Mouse (Mus musculus): ENCODE results near the gene Tenm4.
"Not testable (repeated sequence)": the region's sequence is repeated elsewhere in the genome, so short reads cannot be mapped to it uniquely, and the experiment has no call there.

The Tenm4 gene

GRCm38 (mm10) chr7:96568034-96568433 is 397.0 kb downstream of the Tenm4 start:
- DNase-seq (ENCODE audit: low read depth, low spot score) = no peak

GRCm38 (mm10) chr7:96570965-96571364 is 399.9 kb downstream of the Tenm4 start:
- no peak for DNase-seq (ENCODE audit: low read depth, low spot score)

DNA sequence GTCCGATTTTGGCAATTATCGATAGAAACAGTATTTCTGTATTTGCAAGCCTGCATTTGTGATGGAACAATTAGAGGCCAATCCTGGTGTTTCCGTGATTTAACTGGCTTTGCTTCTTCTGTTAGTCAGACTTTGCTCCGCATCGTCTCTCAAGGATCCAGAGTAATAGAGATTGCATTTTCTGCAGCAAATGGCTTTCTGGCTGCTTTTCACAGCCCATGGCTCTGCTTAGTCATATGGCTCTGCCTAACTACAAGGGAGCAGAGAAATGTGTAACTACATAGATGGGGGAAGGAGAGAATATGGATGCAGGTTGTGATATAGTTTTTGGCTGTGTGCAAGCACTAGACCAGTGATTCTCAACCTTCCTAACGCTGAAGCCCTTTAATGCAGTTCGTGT is 401.9 kb downstream of the Tenm4 start:
- peak; percentile 76 for DNase-seq (ENCODE audit: low read depth, low spot score)

GRCm38 (mm10) chr7:96575202-96575650 is 404.2 kb downstream of the Tenm4 start:
- peak; percentile 99 for DNase-seq (ENCODE audit: low read depth, low spot score)

DNA sequence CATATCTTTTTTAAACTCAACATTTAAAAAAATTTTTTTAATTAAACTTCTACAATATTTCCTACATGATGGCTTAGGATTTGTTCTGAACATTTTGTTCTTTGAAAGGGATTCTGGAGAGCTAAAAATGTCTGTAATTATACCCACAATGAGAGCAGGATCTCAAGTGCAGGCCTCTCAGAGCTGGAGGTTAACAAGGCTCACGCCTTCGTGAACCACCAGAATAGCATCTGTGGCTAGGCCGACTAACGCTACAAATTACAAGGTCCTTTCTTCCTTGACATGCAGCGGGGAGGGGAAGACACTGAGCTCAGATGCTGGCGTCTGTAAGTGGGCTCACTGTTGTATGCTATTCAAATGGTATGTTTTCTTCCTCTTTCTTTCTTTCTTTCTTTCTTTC is 411.7 kb downstream of the Tenm4 start:
- peak; percentile 89 for DNase-seq (ENCODE audit: low read depth, low spot score)

DNA sequence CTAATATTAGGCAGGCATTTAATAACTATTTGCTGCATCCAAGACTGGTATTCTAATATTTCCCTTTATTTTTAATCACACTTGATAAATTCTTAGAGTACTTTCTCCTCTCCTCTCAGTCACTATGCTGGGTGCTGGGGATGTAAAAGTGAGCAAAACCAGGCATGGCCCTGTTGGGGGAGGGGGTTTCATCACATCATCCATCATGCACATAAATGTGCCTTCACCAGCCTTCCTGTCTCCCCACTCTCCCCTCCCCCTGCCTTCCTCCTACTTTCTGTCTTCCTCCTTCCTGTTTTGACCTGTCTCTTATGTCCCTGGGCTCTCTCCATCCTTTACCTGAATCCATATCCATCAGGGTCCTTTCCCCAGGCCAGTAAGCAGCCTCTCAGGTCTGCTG is 416.4 kb downstream of the Tenm4 start:
- no peak for DNase-seq (ENCODE audit: low read depth, low spot score)

- no peak for DNase-seq (ENCODE audit: low read depth, low spot score)
Observed at GRCm38 (mm10) chr7:96588567-96588966, 417.5 kb downstream of the Tenm4 start.

DNA sequence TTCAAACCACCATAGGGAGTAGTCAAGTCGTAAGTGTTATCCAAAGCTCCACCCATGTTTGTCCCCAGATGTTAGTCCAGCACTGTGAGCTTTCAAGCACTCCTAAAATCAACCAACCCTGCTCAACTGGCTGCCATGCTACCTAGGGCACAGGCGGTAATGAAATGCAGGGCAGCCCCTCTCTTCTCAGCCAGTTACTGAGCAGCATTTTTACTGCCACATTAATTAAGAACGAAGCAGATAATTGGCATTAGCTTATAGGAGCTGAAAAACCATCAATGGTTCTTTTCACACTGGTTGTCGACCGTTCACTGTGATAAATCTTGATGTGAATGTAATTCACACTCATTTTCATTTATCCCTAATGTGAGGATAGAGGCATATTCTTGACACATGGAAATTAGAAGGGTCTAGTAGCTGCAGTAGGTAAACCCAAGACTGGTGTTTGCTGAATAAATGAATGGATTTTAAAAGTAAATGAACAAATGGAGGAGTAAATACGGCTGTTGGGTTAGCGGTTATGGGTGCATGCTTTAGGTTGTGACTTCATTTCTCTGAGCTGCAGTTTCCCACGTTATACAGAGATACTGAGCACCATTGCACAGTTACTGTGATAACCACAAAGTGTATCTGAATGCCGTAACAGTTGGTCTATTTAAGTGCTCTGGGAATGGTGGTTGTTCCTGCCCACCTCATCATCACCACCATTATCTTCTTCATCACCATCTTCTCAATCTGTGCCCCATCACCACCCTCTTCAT is 424.7 kb downstream of the Tenm4 start:
- DNase-seq (ENCODE audit: low read depth, low spot score) = no peak

- DNase-seq (ENCODE audit: low read depth, low spot score) = no peak
Observed at GRCm38 (mm10) chr7:96596402-96597195, 425.6 kb downstream of the Tenm4 start.

DNA sequence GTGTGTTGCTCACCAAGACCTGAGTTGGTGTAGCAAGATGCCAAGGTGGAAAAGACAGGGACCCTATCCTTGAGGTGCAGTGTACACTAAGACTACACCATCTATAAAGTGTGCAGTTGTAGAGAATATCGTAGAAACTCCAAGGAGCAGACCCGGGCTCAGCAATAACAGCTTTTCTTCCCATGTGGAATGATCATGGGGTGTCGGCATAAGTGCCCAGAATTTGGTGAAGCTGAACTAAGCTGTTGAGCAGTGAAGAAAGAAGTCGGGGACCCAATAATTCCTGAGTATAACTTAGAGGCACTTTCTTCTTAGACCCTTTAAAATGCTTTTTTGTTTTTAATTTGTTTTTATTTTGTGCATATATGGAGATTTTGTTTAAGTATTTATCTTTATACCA is 426.8 kb downstream of the Tenm4 start:
- DNase-seq (ENCODE audit: low read depth, low spot score) = no peak

- no peak for DNase-seq (ENCODE audit: low read depth, low spot score)
Observed at GRCm38 (mm10) chr7:96599081-96599480, 428.0 kb downstream of the Tenm4 start.

GRCm38 (mm10) chr7:96600381-96600941 is 429.4 kb downstream of the Tenm4 start:
- DNase-seq (ENCODE audit: low read depth, low spot score) = no peak

DNA sequence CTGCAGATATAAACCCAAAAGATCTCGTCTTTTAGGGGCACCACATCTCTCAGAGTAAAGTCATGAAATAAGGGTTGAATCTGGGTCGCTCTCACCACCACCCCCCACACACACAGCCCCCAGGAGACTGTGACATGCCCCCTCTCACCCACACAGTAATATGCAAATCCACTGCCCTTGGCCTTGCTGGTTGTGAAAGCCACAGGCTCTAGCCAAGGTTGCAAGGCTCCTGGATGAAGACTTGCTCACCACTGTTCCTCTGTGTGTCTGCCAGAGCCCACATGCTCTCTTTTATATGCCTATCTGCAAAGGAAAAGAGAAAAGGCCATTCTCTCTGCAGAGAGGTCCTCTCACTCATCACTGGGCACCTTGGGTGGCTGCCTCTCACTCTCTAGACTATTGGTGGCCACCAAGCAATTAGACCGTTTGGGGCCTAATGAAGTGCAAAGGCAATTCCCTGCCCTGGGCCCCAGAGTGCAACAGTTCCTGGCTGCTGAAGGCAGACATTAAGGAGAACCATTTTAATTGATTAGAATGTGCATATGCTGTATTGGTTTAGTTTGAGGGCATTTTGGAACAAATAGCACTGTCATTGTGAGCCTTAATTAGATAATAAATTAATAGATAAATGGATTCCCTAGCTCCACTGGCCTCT is 433.2 kb downstream of the Tenm4 start:
- no peak for DNase-seq (ENCODE audit: low read depth, low spot score)

- no peak for DNase-seq (ENCODE audit: low read depth, low spot score)
Observed at GRCm38 (mm10) chr7:96605316-96605715, 434.3 kb downstream of the Tenm4 start.

DNA sequence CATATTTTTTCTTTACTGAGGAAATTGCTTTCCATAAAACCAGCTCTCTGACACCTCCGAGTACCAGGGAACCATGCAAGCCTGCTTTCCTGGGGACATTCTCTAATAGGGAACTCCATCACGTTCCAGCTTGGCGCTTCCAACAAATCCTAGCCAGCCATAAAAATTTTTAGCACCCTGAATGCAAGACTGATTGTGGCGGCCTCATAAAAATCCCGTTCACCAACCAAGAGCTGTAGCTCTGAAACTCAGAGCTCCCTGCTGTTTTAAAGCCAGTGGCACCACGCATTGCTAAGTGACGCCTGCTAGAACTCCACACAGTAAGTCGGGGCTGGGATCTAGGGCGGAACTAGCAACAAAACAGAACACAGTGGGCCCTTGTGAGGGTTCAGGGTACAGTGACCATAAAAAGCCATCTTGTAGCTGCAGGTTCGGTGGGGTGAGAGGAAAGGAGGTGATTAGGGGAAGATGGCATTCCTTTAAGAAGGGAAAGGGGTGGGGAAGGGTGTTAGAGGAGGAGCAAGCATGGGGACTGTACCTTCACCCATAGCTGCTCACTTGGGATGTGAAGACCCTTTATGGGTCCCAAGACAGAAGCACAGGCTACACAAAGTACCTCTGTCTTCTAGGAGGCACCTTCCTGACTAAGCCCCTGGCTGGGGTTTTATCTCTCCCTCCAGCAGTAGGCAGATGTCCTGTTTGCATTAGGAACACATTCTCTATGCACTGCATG is 439.0 kb downstream of the Tenm4 start:
- DNase-seq (ENCODE audit: low read depth, low spot score) = peak; percentile 39

- no peak for DNase-seq (ENCODE audit: low read depth, low spot score)
Observed at GRCm38 (mm10) chr7:96617371-96617770, 446.3 kb downstream of the Tenm4 start.

DNA sequence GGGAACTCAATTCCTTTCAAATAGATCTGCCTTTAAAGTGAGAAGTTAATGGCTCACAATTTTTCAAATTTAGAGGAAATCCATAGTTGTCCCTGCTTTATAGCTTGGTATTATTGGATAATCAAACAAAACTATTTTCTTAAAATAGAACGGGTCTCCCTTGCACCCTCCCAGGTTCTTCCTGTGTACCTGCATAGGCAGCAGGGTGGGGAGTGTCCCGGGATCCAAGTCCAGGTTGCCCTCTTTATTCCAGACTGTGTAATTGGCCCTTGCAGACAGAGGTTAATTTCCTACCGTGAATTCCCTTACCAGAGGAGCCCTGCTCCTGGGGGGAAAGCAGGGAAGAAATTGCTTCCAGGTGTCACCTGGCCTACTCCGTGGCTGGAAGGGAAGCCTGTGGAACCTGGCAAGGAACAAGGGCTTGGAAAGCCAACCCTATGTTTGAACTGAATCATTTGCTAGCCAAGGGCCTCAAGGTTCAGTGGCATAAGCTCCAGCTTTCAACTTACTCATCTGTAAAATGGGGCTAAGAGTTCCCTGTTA is 449.0 kb downstream of the Tenm4 start:
- no peak for DNase-seq (ENCODE audit: low read depth, low spot score)

GRCm38 (mm10) chr7:96626338-96626737 is 455.3 kb downstream of the Tenm4 start:
- DNase-seq (ENCODE audit: low read depth, low spot score) = no peak

- not testable (repeated sequence) for DNase-seq (ENCODE audit: low read depth, low spot score)
Observed at GRCm38 (mm10) chr7:96630551-96630950, 459.5 kb downstream of the Tenm4 start.

DNA sequence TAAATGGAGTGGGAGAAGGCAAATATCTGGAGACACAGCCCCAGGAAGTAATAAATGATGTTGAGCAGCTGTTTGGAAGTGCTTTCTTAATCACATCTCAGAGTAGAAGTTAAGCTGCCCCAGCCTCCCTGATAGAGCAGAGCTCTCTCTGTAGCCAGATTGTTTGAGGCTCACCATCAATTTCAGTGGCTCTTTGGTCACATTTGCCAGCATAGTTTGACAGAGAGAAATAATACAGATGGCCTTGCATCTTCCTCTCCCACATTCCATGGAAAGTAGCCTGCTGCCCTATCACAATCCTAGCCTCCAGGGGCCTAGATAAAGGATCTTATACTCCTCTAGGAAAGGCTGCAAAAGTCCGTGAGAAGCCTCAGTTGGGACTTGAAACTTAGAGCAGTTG is 462.0 kb downstream of the Tenm4 start:
- DNase-seq (ENCODE audit: low read depth, low spot score) = no peak

DNA sequence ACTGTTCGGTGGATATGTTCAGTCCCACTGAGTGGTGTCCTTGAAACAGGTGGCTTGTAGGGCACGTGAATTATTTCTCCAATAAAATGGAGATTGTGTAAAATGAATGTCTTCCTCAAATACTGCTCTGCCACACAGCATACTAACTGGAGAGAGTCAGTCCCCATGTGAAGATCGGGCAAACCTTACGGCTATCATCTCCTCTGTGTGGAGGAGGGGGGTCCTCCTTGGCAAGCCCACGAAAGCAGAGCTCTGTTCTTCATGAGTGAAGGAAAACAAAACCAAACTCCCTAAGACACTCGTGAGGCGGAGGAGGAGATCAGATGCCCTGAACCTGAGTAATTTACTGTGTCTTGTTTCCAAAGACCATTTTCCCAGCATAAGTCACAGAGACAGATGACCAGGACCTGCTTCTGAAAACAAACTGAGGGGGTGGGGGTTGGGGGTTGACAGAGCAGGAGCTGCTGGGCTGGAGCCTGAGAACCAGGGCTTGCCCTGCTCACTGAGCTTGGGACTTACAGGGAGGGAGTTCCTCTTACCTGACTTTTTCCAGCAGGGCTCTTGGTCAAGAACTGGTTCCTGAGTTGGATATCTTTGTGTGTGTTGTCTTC is 464.9 kb downstream of the Tenm4 start:
- DNase-seq (ENCODE audit: low read depth, low spot score) = no peak

Data from brain, adult 2 months (tissue).